Comparison of ENCODE assay signal across 8 mouse cellular contexts in the genomic region with DNA sequence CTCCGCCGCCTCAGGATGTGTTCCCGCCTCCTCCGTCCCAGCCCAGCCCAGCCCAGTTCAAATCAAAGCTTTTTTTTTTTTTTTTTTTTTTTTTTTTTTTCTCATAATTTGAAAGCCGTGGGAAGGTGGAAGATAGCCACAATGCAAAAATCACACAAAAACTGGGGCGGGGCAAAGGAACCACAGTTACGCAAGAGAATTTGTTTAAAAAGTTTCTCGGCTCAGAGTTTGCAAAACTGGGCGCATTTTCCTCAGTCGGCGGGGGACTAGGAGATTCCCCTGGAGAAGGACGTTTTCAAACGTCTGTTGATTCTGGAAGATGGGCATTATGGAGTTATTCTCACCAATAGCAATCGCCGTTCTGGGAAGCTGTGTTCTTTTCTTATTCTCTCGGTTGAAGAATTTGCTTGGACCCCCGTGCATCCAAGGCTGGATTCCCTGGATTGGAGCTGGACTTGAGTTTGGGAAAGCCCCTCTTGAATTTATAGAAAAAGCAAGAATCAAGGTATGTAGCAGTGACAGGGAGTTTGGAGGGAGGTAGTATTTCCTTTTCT. TPM values are rescaled to one million over a fixed set of nuclear protein-coding genes. Genes with fewer than 3 reads are reported as not detected.
DNase-seq lines count a peak whose midpoint lies in the region; ATAC-seq lines count a peak whose summit lies in the region.

A gene (plus strand): TSS at position 136 of the 554 bp plus-strand sequence.

- DNase-seq in adrenal gland, postnatal 14 days, result no peak
- DNase-seq in adrenal gland, adult 2 months, result no peak
- peak; percentile 23 for DNase-seq in urinary bladder, postnatal 25 days (ENCODE audit: low spot score)
- no peak for DNase-seq in urinary bladder, postnatal 4 days (ENCODE audit: low spot score in 2 of 2)
- no peak for DNase-seq in liver, embryonic 13.5 days
- no peak for DNase-seq in B cell, adult 2 months
- no peak for DNase-seq in adrenal gland, postnatal 25 days

- H3K4me3 ChIP-seq in liver, embryonic 13.5 days (replicated peaks), result peak within 1 kb of the TSS; percentile 67

- no peaks in the 10 kb centered on the region for H3K36me3 ChIP-seq in liver, embryonic 13.5 days

- H3K4me1 ChIP-seq in liver, embryonic 13.5 days (replicated peaks), result peaks cover 9% of the 10 kb centered on the region; the same call in 1 of the 2 replicates

- H3K9me3 ChIP-seq in liver, embryonic 13.5 days (replicated peaks), result no peaks in the 10 kb centered on the region

- ATAC-seq in liver, embryonic 13.5 days (ENCODE audit: low read depth), result no peak
- ATAC-seq in megakaryocyte-erythroid progenitor cell, adult 5-6 weeks (replicated peaks; ENCODE audit: low FRiP score, low TSS enrichment, poor library complexity, severe bottlenecking), result no peak

- peak within 1 kb of the TSS; percentile 84 for H3K4me2 ChIP-seq in liver, embryonic 13.5 days

- peaks cover 5% of the 10 kb centered on the region; the same call in 1 of the 2 replicates for H3K27me3 ChIP-seq in liver, embryonic 13.5 days

- peak within 1 kb of the TSS; percentile 60 for H3K9ac ChIP-seq in liver, embryonic 13.5 days

- no peak within 1 kb of the TSS for H3K27ac ChIP-seq in liver, embryonic 13.5 days

- under 1% methylated on average over 17 of the region's 17 CpGs for whole genome bisulfite sequencing in liver, embryonic 13.5 days (ENCODE audit: insufficient replicate concordance)

RNA-seq across cellular contexts. Expression of the gene that starts here (rescaled TPM):
- 6.3 and 12.3 TPM in 2 replicates for total RNA-seq in adrenal gland, postnatal 14 days (2021)
- total RNA-seq in adrenal gland, adult 2 months (2021), result 1 to 10 TPM; 2.0 to 2.2 TPM
- polyA plus RNA-seq in adrenal gland, adult 2 months (2012; rRNA removed), result 0.26 and 0.27 TPM in 2 replicates
- polyA plus RNA-seq in liver, embryonic 13.5 days (2015; fragmentation: Nextera tagmentation; extraction: Ambion mirVana), result 3.4 and 3.9 TPM in 2 replicates
- not detected in 2 replicates for total RNA-seq in megakaryocyte-erythroid progenitor cell, adult 5-6 weeks (2014; fragmentation: Nextera tagmentation)
- not detected in 2 replicates for total RNA-seq in megakaryocyte-erythroid progenitor cell, adult 5-6 weeks (2017)
- 4.2 and 5.1 TPM in 2 replicates for total RNA-seq in adrenal gland, postnatal 25 days (2021)
